Comparison of ENCODE assay signal across 30 mouse cellular contexts in the genomic region with DNA sequence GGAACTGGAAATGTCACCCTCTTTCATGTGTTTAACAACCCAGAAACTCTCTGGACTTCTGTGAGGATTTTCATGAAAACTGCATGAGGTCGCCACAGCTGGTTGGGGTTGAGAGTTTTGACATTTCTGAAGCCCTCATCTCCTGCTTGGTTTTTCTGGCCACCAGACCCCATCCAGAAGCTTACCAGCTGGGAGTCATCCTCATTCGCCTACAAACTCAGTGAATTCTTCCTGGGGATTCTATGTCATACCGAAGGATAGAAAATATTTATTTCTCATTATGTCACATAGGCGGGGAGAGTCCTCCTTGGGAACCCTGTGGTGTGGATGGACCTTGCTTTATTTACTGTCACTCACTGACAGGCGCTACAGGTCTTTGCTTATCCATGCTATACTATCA. TPM values are rescaled to one million over a fixed set of nuclear protein-coding genes. Genes with fewer than 3 reads are reported as not detected.
DNase-seq lines count a peak whose midpoint lies in the region; ATAC-seq lines count a peak whose summit lies in the region.
"Had no signal": no experiment of that assay in that cellular context is flagged by ENCODE, and none has a peak within 500 bp of the region (broad histone marks: within the 10 kb centered on the region; RNA-seq: fewer than 3 reads in every experiment).

No protein-coding gene starts in this region.

- peaks cover 6% of the 10 kb centered on the region; the same call in 1 of the 2 replicates for H3K4me1 ChIP-seq in kidney, embryonic 16.5 days (ENCODE audit: insufficient read depth, low read length)
- H3K4me1 ChIP-seq in lung, embryonic 16.5 days (replicated peaks; ENCODE audit: control insufficient read depth, insufficient read depth, low read length), result 0 out of 2 replicates have a peak, but pooled peaks cover 2% of the 10 kb centered on the region
- H3K4me1 ChIP-seq: embryonic facial prominence, embryonic 13.5 days; forebrain, embryonic 12.5 days; forebrain, embryonic 15.5 days; hindbrain, embryonic 12.5 days; hindbrain, embryonic 15.5 days had no signal

- peak overlapping the region; percentile 60 for H3K27ac ChIP-seq in kidney, embryonic 16.5 days (ENCODE audit: low read length)
- H3K27ac ChIP-seq in lung, embryonic 16.5 days (ENCODE audit: low read length), result peak overlapping the region; percentile 13; the same call in 1 of the 2 replicates
- H3K27ac ChIP-seq: embryonic facial prominence, embryonic 10.5 days; embryonic facial prominence, embryonic 13.5 days; forebrain, embryonic 12.5 days; forebrain, embryonic 15.5 days; heart, embryonic 15.5 days; hindbrain, embryonic 12.5 days; hindbrain, embryonic 15.5 days had no signal

- H3K4me3 ChIP-seq in kidney, embryonic 16.5 days (ENCODE audit: low read length), result no peak overlapping the region
- no peak overlapping the region for H3K4me3 ChIP-seq in lung, embryonic 16.5 days (ENCODE audit: low read length)
- H3K4me3 ChIP-seq: embryonic facial prominence, embryonic 10.5 days; embryonic facial prominence, embryonic 13.5 days; erythroblast, embryonic 14.5 days; forebrain, embryonic 12.5 days; forebrain, embryonic 15.5 days; heart, embryonic 12.5 days; heart, embryonic 15.5 days; hindbrain, embryonic 12.5 days; hindbrain, embryonic 15.5 days had no signal

- no peak for DNase-seq in kidney, adult 8-10 months
- DNase-seq in lung, postnatal 10 days, result peak; percentile 45
- peak; percentile 9 to 29 for DNase-seq in lung, postnatal 4 days
- DNase-seq in c-Kit-positive CD71-positive TER-119-positive erythroid progenitor cells, embryonic 14.5 days (ENCODE audit: low spot score), result no peak
- DNase-seq: adrenal gland, adult 2 months; adrenal gland, postnatal 14 days; B cell, adult 2 months; cerebellum, adult 11-12 months; cerebellum, adult 8-10 months; cerebellum, postnatal 10 days; cerebellum, postnatal 36 days; embryo, embryonic 11 days; gastrocnemius, postnatal 25 days; heart, adult 18-20 months; heart, postnatal 10 days had no signal

- H3K9me3 ChIP-seq in kidney, embryonic 16.5 days (ENCODE audit: low read length), result no peaks in the 10 kb centered on the region
- no peaks in the 10 kb centered on the region for H3K9me3 ChIP-seq in lung, embryonic 16.5 days (ENCODE audit: control insufficient read depth, low read length)
- H3K9me3 ChIP-seq: embryonic facial prominence, embryonic 10.5 days; embryonic facial prominence, embryonic 13.5 days; forebrain, embryonic 12.5 days; forebrain, embryonic 15.5 days; G1E; heart, embryonic 12.5 days; heart, embryonic 15.5 days; hindbrain, embryonic 12.5 days; hindbrain, embryonic 15.5 days had no signal

- no peak overlapping the region for H3K9ac ChIP-seq in kidney, embryonic 16.5 days (replicated peaks; ENCODE audit: low read length)
- H3K9ac ChIP-seq in lung, embryonic 16.5 days (ENCODE audit: low read length), result no peak overlapping the region
- H3K9ac ChIP-seq: embryonic facial prominence, embryonic 13.5 days; forebrain, embryonic 12.5 days; forebrain, embryonic 15.5 days; heart, embryonic 12.5 days; heart, embryonic 15.5 days; hindbrain, embryonic 12.5 days; hindbrain, embryonic 15.5 days had no signal

- no peak for ATAC-seq in kidney, embryonic 16.5 days (ENCODE audit: low FRiP score, low TSS enrichment)
- ATAC-seq in lung, embryonic 16.5 days (ENCODE audit: low read depth), result peak; percentile 61
- ATAC-seq in activated CD4-positive, CD25-positive, alpha-beta regulatory T cell, adult 4 months, result no peak
- ATAC-seq: forebrain, embryonic 15.5 days; Patski had no signal

- no peaks in the 10 kb centered on the region for H3K27me3 ChIP-seq in kidney, embryonic 16.5 days (ENCODE audit: insufficient read depth, low read length)
- no peaks in the 10 kb centered on the region for H3K27me3 ChIP-seq in lung, embryonic 16.5 days (ENCODE audit: control insufficient read depth, insufficient read depth, low read depth, low read length)
- H3K27me3 ChIP-seq: embryonic facial prominence, embryonic 13.5 days; heart, embryonic 12.5 days; heart, embryonic 15.5 days; hindbrain, embryonic 12.5 days; hindbrain, embryonic 15.5 days; Patski had no signal

- 61% methylated on average over 5 of the region's 5 CpGs for WGBS in kidney, embryonic 16.5 days
- WGBS in lung, embryonic 16.5 days, result 40% methylated on average over 5 of the region's 5 CpGs

- H3K36me3 ChIP-seq in kidney, embryonic 16.5 days (ENCODE audit: insufficient read depth, low read length), result no peaks in the 10 kb centered on the region
- H3K36me3 ChIP-seq in lung, embryonic 16.5 days (ENCODE audit: control insufficient read depth, insufficient read depth, low read length), result no peaks in the 10 kb centered on the region
- H3K36me3 ChIP-seq: embryonic facial prominence, embryonic 10.5 days; embryonic facial prominence, embryonic 13.5 days; forebrain, embryonic 12.5 days; forebrain, embryonic 15.5 days; G1E; heart, embryonic 12.5 days; heart, embryonic 15.5 days; hindbrain, embryonic 12.5 days; hindbrain, embryonic 15.5 days had no signal

- no peak overlapping the region for H3K4me2 ChIP-seq in kidney, embryonic 16.5 days (replicated peaks; ENCODE audit: low read depth, low read length)
- H3K4me2 ChIP-seq in lung, embryonic 16.5 days (ENCODE audit: low read depth, low read length), result no peak overlapping the region
- H3K4me2 ChIP-seq: embryonic facial prominence, embryonic 13.5 days; forebrain, embryonic 12.5 days; forebrain, embryonic 15.5 days; heart, embryonic 12.5 days; heart, embryonic 15.5 days; hindbrain, embryonic 12.5 days; hindbrain, embryonic 15.5 days had no signal

RNA-seq across cellular contexts. Expression of gene Abr, which starts 8.4 kb away (rescaled TPM):
- 40.4 and 41.0 TPM in 2 replicates for polyA plus RNA-seq in kidney, embryonic 16.5 days (2015; fragmentation: Nextera tagmentation; extraction: Ambion mirVana)
- polyA plus RNA-seq in lung, embryonic 16.5 days (2015; fragmentation: Nextera tagmentation; extraction: Ambion mirVana), result 19.1 and 21.6 TPM in 2 replicates
- 10 to 100 TPM; 14.4 to 14.8 TPM for polyA plus RNA-seq in activated CD4-positive, CD25-positive, alpha-beta regulatory T cell, adult 4 months (2017; shearing (Covaris generic))
- polyA plus RNA-seq: G1E had no signal

RNA-seq across cellular contexts. Expression of gene Bhlha9, which starts 41.8 kb away (rescaled TPM):
- 0.17 and 0.24 TPM in 2 replicates for polyA plus RNA-seq in kidney, embryonic 16.5 days (2015; fragmentation: Nextera tagmentation; extraction: Ambion mirVana)
- 0.20 TPM in 1 of 2 replicates, not detected in the other for polyA plus RNA-seq in lung, embryonic 16.5 days (2015; fragmentation: Nextera tagmentation; extraction: Ambion mirVana)
- not detected for polyA plus RNA-seq in activated CD4-positive, CD25-positive, alpha-beta regulatory T cell, adult 4 months (2017; shearing (Covaris generic))
- polyA plus RNA-seq: embryonic facial prominence, embryonic 10.5 days; embryonic facial prominence, embryonic 13.5 days; erythroblast, embryonic 14.5 days; forebrain, embryonic 12.5 days; G1E; gonadal fat pad, adult 2 months had no signal

RNA-seq across cellular contexts. Expression of gene Trarg1, which starts 49.1 kb away (rescaled TPM):
- 2.0 and 2.2 TPM in 2 replicates for polyA plus RNA-seq in kidney, embryonic 16.5 days (2015; fragmentation: Nextera tagmentation; extraction: Ambion mirVana)
- polyA plus RNA-seq in lung, embryonic 16.5 days (2015; fragmentation: Nextera tagmentation; extraction: Ambion mirVana), result 1.1 and 1.2 TPM in 2 replicates
- polyA plus RNA-seq in activated CD4-positive, CD25-positive, alpha-beta regulatory T cell, adult 4 months (2017; shearing (Covaris generic)), result under 1 TPM in 1 of 2 experiments, not detected in 1; 0.56 TPM
- polyA plus RNA-seq: erythroblast, embryonic 14.5 days; forebrain, embryonic 12.5 days; G1E; heart, embryonic 12.5 days had no signal

Comparison
In these comparisons a context has a peak if more than half of its experiments do, and no peak if none do; other contexts are left out.
1. DNase-seq: peak in lung, postnatal 10 days (single experiment) and lung, postnatal 4 days (2 of 2); none in kidney, adult 8-10 months (0 of 2) and c-Kit-positive CD71-positive TER-119-positive erythroid progenitor cells, embryonic 14.5 days (single experiment).